Mouse (Mus musculus): ENCODE data around the gene Mtfr1l. TPM values are rescaled to one million over a fixed set of nuclear protein-coding genes. Genes with fewer than 3 reads are reported as not detected.
A peak's percentile ranks its signal among the peaks of the same experiment; 100 is the strongest.

Mtfr1l gene
- 40.4 and 48.1 TPM in 2 replicates for total RNA-seq (2015)
- total RNA-seq (2017) = 33.6 and 38.3 TPM in 2 replicates

GRCm38 (mm10) chr4:134534932-134535786 is at the start of gene Mtfr1l:
Mtfr1l (minus strand) TSS chr4:134535387.
- peak; percentile 97 for ATAC-seq (ENCODE audit: poor library complexity, severe bottlenecking)

DNA sequence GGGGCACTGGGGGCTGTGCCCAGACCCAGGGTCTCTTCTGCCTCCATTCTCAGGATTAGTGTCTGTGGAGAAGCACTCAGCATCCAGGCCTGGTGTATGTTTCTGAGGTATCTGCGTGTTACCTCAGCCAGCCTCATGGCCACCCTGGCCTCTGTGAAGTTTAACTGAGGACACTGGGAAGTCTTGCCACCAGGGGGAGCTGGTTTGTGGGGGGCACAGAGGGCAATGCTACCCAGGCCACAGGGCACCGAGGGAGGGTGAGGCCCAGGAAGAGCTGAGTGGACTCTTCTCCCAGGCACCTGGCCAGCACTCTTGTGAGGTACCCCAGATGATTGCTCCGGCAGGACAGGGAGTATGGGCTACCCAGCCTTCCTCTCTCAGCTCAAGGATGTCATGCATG is 48.3 kb upstream of the Mtfr1l start:
- 0 out of 2 replicates have a peak, but pooled peaks have one; percentile 32 for ATAC-seq (ENCODE audit: poor library complexity, severe bottlenecking)

GRCm38 (mm10) chr4:134581365-134581764 is 46.2 kb upstream of the Mtfr1l start:
- ATAC-seq (ENCODE audit: poor library complexity, severe bottlenecking) = no peak

GRCm38 (mm10) chr4:134580351-134581148 is 45.4 kb upstream of the Mtfr1l start:
- ATAC-seq (ENCODE audit: poor library complexity, severe bottlenecking) = no peak

GRCm38 (mm10) chr4:134579620-134580019 is 44.4 kb upstream of the Mtfr1l start:
- ATAC-seq (ENCODE audit: poor library complexity, severe bottlenecking) = no peak

GRCm38 (mm10) chr4:134579212-134579611 is 44.0 kb upstream of the Mtfr1l start:
- ATAC-seq (ENCODE audit: poor library complexity, severe bottlenecking) = no peak

- ATAC-seq (ENCODE audit: poor library complexity, severe bottlenecking) = no peak
Observed at GRCm38 (mm10) chr4:134578407-134578806, 43.2 kb upstream of the Mtfr1l start.

DNA sequence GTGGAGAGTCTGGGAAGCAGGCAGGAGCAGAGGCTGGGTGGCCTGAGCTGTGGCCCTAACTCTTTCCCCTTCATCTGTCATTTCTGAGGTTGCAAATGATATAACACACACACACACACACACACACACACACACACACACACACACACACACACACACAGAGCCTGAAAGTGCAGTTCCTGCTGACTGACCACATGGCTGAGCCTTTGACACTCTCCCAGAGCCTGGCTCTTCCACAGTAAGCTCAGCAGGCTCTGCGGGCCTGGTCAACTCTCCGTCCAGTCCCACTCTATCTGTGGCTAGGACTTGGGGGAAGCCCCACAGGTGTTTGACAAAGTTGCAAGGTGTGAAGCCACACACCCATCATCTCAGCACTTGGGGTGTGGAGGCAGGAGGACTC is 42.1 kb upstream of the Mtfr1l start:
- no peak for ATAC-seq (ENCODE audit: poor library complexity, severe bottlenecking)

- no peak for ATAC-seq (ENCODE audit: poor library complexity, severe bottlenecking)
Observed at GRCm38 (mm10) chr4:134575486-134575885, 40.3 kb upstream of the Mtfr1l start.

- no peak for ATAC-seq (ENCODE audit: poor library complexity, severe bottlenecking)
Observed at GRCm38 (mm10) chr4:134572449-134573300, 37.5 kb upstream of the Mtfr1l start.

DNA sequence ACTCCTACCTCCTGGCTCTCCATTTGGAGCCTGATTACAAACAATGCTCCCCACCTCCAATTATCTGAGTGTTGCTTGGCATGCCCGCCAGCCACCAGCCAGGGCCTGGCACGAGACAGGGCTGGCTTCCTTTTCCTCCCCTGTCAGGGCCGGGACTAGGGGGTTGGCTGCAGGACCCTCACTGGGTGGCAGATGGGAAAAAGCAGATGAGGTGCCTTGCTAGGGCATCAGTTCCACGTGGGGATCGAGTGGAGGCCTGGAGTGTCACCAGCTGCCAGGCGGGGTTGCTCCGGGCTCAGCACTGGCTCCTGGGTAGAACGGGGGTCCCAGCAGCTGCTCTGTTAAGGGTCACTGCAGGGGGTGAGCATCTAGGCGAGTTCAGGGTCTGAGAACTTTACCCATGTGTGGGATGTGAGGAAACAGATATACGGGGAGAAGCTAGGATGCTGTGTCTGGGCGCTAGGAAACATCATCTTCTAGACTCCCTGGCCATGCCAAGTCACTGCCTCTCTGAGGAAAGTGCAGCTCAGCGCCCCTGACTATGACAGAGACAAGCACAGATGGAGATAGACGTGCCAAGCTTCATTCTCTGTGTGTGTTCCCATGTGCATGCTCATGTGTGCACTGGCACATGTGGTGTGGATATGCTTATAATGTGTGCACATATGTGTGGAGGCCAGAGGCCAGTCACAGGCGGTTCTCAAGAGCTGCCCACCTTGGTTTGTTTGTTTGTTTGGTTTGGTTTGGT is 35.7 kb upstream of the Mtfr1l start:
- no peak for ATAC-seq (ENCODE audit: poor library complexity, severe bottlenecking)

DNA sequence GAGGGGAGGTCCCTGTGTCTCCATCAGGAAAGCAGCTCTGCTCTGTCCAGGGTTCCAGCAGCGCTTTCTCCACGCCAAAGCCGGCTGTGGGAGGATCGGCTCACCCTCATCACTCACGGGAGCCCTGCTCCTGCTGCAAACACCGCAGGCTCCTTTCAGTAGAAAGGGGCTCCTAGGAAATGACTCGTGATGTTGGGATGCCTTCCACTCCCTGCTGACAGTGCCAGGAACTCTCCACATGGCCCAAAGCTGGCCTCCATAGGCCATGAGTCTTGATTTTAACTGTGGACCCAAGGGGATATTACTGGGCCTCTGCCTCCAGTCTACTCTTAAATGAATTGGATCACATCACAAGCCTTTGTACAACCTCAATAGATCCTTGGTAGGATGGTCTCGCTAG is 34.6 kb upstream of the Mtfr1l start:
- no peak for ATAC-seq (ENCODE audit: poor library complexity, severe bottlenecking)

- ATAC-seq (ENCODE audit: poor library complexity, severe bottlenecking) = no peak
Observed at GRCm38 (mm10) chr4:134569205-134569604, 34.0 kb upstream of the Mtfr1l start.

DNA sequence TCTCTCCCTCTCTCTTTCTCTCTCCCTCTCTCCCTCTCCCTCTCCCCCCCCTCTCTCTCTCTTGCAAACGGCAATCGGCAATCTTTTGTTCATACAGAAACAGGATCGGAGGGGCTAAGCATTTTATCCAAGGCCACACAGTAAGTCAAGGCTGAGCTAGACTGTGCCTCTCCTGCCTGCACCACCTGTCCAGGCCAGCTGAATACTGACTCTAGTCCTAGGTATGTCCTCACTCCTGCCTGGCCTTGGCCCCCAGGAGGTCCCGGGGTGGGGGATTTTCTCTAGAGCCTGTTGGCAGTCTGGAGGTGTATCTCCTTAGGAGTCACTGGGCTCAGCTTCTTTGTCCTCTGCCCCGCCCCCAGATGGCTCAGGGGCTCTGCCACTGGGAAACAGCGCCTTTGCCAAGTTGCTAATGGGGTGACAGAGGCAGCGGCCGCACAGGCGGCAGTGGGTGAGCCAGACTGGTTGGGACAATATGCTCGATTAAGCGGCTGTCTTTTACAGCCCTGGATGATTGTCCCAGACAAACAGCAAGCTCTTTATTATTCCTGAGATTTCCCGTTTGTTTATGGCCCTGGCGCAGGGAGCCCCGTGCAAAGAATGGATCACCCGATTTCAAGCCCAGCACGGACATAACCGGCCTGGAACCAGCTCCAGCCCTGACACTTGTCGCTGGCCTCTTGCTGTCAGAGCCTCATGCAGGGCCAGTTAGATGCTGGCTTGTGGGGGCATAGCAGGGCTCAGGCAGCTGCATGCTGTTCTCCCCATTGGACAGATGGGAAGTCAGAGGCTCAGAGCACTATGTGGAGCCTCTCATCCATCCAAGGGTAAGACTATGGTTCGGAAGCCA is 32.4 kb upstream of the Mtfr1l start:
- ATAC-seq (ENCODE audit: poor library complexity, severe bottlenecking) = no peak

DNA sequence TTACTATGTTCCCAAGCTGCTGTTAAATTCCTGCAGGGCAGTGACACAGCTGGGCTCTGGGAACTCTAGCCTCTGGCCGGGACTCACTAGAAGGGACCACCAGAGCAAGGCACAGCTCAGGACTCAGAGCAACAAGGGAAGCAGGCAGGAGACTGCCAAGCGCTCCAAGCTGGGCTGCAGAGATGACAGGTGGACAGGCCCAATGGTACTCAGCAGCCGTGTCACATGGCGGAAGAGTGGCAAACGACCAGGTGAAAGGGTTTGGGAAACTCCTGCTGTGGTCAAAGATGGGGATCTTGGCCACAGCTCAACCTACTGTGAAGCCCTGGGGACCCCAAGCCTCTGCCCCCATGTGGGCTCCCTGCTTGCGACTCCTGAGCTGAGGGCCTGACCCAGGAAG is 28.9 kb upstream of the Mtfr1l start:
- ATAC-seq (ENCODE audit: poor library complexity, severe bottlenecking) = no peak

DNA sequence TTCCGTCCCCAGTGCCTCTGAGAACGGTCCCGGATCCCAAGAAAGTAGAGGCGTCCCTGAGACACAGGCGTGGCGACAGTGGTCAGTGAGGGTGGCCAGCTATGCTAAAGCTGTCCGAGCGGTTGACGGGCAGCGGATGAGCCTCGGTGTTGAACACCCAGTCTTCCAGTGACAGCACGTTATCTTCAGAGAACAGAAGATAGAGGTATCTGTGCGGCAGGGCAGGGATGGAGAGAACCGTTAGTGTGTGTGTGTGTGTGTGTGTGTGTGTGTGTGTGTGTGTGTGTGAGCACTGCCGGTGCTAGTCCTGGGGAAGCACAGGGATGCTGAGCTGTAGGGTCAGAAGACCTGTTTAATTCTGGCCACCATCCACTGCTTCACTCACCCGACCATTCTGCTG is 28.4 kb upstream of the Mtfr1l start:
- no peak for ATAC-seq (ENCODE audit: poor library complexity, severe bottlenecking)

DNA sequence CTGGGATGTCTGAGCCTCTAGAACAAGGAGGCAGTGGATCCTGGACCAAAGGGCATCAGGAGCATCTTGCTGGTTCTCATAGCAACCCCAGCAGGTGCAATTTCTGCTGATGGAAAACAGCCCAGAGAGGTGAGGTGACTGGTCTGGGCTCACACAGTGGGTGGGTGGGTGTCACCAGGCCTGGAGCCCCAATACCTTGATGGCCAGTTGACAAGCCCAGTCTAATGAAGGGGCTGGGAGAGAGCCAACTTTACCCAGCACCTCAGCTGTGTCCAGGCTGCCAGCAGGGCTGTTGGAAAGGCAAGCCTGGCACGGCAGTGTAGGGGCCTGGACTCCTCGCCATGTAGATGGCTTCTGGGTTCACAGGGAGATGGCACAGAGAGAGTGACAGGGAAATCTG is 26.8 kb upstream of the Mtfr1l start:
- no peak for ATAC-seq (ENCODE audit: poor library complexity, severe bottlenecking)

DNA sequence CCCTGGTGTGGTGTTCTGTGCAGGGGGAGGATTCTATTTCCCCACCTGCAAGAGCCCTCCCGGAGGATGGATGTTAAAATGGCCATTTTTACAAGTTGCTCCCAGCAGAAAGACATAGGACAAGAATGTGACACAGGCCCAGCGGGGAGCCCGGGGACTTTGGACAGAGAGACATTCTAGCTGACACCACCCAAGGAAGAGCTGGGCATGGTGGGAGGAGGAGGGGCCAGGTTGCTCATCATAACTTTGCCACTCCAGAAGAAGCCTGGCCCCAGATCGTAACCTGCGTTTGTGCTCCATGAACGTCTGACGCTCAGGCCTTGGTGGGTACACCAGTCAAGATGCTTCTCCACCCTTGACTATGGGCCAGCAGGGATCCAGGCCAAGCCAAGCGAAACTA is 25.5 kb upstream of the Mtfr1l start:
- no peak for ATAC-seq (ENCODE audit: poor library complexity, severe bottlenecking)

DNA sequence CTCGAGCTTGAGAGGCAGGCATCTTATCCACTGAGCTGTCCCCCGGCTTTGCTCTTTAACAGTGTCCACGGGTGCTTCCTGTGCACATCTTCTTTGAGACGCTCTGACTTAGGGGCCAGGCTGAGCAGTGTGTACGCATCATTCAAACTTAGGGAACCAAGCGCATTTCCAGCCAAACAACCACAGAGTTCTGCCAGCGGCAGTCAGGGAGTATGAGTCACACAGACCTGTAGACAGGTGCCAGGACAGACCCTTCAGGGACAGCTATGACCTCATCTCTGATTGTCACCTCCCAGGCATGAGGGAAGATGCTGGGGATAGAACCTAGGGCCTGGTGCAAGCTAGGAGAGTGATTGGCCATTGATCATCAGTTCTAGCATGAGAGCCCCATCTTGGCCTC is 24.0 kb upstream of the Mtfr1l start:
- 0 out of 2 replicates have a peak, but pooled peaks have one; percentile 19 for ATAC-seq (ENCODE audit: poor library complexity, severe bottlenecking)

Measured in megakaryocyte, adult 5-6 weeks (primary cell).